Mouse (Mus musculus) adrenal gland, postnatal 25 days (tissue): ENCODE results near the gene Col5a3. TPM values are rescaled to one million over a fixed set of nuclear protein-coding genes. Genes with fewer than 3 reads are reported as not detected.
"Not testable (repeated sequence)": the region's sequence is repeated elsewhere in the genome, so short reads cannot be mapped to it uniquely, and the experiment has no call there.

Experiments
- DNase-seq: peaks from one replicate; pipeline ENCODE4 v3.0.0; 2021; ENCODE audit warnings: mixed read lengths
- long read RNA-seq: library from polyadenylated mRNA; stranded (forward); transcript quantifications from one replicate; pipeline ENCODE4 v2.0.0, GENCODE M21; 2021
- total RNA-seq: library from RNA; stranded (reverse); gene quantifications from 2 replicates; pipeline ENCODE4 v1.2.3, GENCODE M21; 2021

Gene Col5a3
- total RNA-seq: 178 and 222 TPM in 2 replicates
- long read RNA-seq, full-length matches to known transcripts: 44 of 184 reads
- long read RNA-seq, partial matches to known transcripts: 109 of 184 reads
- long read RNA-seq, other reads (novel, unspliced or antisense): 31 of 184 reads

- peak; percentile 82 for DNase-seq
These were observed at the start of gene Col5a3 for GRCm38 (mm10) chr9:20814521-20815272. TSS of gene Col5a3 (minus strand) at chr9:20815067.

DNA sequence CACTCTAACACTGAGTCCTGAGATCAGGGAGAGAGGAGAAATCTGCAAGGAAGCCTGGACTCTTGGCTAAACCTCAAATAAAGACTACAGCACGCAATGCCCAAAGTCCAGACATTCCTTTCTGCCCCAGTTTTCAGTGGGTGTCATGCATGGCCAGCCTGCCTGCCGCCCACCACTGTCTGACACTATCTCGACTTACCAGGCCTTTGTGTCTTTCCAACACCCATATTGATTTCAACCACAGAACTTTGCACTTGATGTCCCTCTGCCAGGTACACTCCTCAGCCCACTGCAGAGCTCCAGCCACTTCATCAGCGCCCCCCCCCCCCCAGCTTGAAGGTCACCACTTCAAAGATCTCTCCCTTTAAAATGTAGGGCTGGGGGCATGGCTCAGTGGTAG is 47.4 kb upstream of the Col5a3 start:
- DNase-seq: no peak

DNA sequence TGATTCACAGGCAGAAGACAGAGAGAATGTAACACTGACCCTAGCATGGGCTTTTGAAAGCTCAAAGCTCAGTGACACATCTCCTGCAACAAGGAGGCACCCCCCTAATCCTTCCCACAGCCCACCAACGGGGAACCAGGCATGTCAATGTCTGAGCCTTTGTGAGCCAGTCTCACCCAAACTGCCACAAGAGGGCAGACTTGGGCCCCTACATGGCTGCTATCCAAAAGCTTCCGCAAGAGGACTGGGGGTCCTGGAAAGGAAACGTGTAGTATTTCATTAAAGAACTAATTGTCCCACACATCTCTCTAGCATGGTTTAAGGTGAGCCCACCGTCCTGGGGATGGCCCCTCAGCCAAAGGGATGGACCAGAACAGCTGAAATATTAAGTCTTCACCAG is 47.0 kb upstream of the Col5a3 start:
- DNase-seq: peak; percentile 31

GRCm38 (mm10) chr9:20859926-20860325 is 45.1 kb upstream of the Col5a3 start:
- DNase-seq: no peak

GRCm38 (mm10) chr9:20857131-20857530 is 42.3 kb upstream of the Col5a3 start:
- peak; percentile 46 for DNase-seq

- no peak for DNase-seq
These were observed 35.3 kb upstream of the Col5a3 start for GRCm38 (mm10) chr9:20850179-20850578.

DNA sequence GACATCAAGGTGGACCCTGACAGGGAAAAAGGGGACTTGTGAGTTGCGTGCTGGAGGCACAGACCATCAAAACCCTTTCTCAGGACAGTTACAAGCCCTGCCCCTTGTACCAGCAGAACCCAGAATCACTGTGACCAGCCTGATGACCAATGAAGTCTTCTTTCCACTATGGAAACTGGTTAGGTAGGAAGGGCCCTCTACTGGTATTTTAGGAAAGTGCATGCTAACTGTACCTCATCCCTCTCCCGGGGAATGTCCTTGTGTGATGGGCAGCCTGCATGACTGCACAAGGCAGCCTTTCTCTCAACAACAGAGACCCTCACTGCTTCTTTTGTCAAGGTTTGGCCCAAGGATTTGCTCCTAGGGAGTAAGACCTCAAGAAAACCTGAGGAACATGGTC is 27.8 kb upstream of the Col5a3 start:
- DNase-seq: no peak

GRCm38 (mm10) chr9:20842211-20842610 is 27.3 kb upstream of the Col5a3 start:
- no peak for DNase-seq

- DNase-seq: no peak
These were observed 24.1 kb upstream of the Col5a3 start for GRCm38 (mm10) chr9:20838931-20839330.

DNA sequence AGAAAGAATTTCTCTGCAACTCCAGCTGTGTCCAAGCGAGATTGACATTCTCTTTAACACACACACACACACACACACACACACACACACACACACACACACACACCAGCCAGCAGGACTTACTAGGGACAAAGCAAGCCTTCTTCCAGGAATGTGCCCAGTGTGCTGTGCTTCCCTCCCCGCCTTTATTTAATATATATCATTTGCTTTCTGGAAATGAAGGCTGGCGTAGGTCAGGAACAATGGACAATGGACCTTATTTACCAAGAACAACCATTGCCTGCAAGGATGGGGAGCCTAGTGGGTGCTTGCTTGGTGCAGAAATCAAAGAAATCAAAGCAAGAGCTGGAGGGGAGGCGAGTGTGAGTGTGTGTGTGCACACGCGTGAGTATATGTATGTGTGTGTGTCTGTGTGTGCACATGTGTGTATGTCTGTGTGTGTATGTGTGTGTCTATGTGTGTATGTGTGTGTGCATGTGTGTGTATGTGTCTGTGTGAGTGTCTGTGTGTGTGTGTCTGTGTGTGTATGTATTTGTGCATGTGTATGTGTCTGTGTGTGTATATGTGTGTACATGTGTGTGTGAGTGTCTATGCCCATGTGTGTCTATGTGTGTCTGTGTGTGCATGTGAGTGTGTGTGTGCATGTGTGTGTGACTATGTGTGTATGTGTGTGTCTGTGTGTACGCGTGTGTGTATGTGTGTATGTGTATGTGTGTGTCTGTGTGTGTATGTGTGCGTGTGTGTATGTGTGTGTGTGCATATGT is 22.5 kb upstream of the Col5a3 start:
- no peak for DNase-seq

- DNase-seq: not testable (repeated sequence)
These were observed 20.6 kb upstream of the Col5a3 start for GRCm38 (mm10) chr9:20835431-20835954.

GRCm38 (mm10) chr9:20834881-20835280 is 20.0 kb upstream of the Col5a3 start:
- no peak for DNase-seq

DNA sequence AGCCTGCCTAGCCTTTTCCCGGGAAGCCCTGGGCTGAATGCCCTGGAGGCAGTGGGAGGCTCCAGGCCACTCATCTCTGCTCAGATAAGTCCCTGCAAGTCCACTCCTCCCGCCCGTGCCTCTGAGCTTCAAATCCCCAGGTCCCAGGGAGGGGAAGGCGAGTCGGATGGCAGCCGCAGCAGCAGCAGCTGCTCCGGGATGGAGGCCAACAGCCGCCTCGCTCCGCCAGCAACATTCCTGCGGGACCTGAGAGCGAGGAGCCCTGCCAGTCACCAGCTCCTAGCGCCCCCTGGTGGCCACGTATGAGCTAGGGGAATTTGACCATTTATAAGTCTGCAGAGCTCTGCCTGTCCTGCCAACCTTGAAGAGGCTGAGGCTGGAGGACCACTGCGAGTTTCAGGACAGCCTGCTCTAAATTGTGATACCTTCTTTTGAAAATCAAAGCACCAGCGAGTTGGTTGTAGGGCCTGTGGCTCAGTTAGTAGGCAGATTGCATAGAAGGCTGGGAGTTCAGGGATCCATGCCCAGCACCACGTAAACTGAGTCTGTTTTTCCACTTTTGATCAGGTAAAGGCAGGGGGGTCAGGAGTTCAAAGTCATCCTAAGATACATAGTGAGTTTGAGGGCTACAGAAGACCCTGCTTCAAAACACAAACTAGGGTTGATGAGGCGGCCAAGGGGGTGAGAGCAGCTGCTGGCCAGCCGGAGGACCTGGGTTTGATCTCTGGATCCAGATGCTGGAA is 16.2 kb upstream of the Col5a3 start:
- DNase-seq: peak; percentile 98

GRCm38 (mm10) chr9:20828127-20828526 is 13.3 kb upstream of the Col5a3 start:
- DNase-seq: no peak

DNA sequence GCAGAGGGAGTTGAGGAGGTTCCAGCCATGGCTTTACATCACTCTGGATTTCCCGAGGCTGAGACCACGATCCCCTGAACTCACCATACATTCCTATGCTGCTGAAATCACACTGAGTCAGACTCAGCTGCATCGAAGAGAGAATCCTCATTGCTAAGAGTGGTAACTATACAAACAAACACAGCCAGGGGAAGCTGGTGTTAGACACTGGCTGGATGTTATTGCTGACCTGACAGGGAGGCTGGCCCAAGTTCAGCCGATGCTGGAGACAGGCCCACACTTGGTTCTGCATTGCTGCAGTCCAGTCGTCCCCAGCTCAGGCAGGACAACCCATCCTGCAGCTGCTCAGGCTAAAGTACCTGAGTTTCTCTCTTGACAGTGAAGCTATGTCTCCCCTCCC is 10.9 kb upstream of the Col5a3 start:
- DNase-seq: no peak

DNA sequence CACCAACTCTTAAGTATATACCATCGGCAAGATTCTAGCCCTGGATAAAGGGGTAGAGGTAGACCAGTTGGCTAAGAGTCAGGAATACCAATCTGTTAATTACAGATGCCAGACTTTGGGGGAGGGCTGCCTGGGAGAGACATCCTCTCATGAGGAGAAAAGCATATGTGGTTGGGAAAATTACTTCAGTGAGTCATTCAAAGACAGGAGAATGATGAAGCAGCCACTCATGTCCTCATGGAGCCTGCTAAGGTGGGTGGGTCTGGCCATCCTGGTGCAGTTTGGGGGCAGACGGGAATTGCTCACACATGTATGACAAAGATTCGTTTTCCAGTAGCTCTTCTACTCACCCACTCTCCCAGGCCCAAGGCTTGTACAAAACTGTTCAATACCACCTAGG is 8.0 kb upstream of the Col5a3 start:
- no peak for DNase-seq

DNA sequence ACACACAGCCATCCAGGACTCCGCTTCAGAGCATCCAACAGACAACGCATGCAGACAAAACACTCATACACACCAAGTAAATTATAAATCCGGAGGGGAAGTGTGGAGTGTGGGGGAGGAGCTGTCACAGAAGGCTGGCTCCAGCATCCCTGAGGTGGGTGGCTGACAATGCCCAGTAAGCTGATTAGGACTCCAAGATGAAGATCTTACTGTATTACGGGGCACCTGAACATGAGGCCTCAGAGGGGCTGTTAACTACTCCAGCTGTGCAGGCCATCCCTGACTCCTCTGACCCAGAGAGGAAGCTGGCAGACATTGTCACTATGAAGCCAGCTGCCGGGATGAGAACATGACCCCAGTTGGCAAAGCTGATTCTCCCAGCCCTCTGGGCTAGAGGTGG is 5.1 kb upstream of the Col5a3 start:
- no peak for DNase-seq

GRCm38 (mm10) chr9:20818236-20818635 is 3.4 kb upstream of the Col5a3 start, which contains the start of gene Rdh8:
TSS of gene Rdh8 (plus strand) at chr9:20818503.
- no peak for DNase-seq

DNA sequence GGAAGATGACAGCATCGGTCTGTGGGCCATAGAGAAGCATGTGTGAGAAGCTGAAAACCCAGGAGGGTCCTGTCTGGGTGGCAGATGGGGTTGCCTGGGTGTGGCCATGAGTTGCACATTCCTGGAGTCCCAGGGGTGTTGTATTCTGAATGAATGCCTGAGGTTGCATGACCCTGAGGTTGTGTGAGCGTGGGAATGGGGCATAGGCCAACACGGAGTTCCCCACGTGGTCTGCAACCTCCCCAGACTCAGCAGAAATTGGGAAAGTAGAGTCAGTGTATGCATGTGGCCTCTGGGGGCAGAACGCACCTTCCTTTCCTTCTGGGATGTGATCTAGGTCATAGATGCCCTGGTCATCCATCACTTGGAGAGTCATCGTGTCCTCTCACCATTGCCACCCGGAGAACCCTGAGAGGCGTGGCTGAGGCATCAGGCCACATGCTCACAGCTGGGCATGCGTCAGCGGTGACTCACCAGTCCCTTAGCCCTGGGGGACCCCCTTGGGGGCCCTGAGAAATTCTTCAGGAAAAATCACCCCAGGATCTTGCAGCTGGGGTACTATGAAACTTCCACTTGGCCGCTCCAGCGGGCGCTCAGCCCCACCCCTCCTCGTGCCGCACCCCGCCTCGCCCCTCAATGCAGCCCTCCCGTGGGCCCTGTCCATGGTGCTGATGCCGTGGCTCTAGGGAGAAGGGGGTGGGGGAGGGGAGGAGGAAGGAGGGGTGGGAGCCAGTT is 2.2 kb downstream of the Col5a3 start:
- DNase-seq: peak; percentile 78

DNA sequence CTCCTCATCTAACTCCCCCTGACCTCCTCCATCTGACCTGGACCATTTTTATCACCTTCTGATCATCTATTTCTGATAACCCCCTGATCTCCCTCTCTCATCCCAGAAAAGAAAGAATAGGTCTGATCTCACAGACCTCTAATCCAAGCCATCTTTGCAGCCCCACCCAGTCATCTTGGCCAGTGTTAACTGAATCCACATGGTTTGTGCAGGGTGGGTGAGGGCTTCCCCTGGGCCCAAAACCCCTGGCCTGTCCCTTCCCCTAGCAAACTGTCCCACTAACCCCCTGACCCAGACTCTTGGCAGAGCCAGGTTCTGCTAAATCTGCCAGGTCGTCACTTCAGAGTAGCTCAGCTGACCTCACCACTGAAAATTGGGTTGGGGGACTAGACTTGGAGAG is 4.1 kb downstream of the Col5a3 start:
- no peak for DNase-seq

GRCm38 (mm10) chr9:20810271-20810670 is 4.6 kb downstream of the Col5a3 start:
- peak; percentile 42 for DNase-seq

DNA sequence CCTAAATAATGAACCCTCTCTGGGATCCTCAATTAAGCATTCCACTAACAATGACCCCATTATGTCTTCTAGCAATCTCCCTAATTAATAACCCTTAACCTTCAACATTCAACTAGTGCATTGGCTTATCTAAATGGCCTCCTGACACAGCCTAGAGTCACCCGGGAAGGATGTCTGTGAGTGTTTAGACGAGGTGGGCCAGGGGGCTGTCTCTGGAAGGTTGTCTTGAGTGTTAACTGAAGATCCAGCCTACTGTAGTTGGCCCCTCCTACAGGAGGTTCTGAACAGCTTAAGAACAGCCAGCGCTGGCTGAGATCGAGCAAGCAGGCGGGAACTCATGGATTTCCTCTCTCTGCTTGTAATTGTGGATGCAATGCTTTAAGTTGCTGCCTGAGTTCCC is 9.2 kb downstream of the Col5a3 start:
- DNase-seq: peak; percentile 30
